Mouse (Mus musculus) embryo, embryonic 9.5 days (tissue): Measurements from ENCODE around the gene Cyp27b1.
A peak's percentile ranks its signal among the peaks of the same experiment; 100 is the strongest.

ENCODE experiments used
- DNase-seq: peaks from one replicate; pipeline ENCODE4 v3.0.0-alpha.2; 2017; ENCODE audit errors: extremely low spot score

Cyp27b1 gene

GRCm38 (mm10) chr10:127047954-127048353 is at the start of gene Cyp27b1:
Cyp27b1 (plus strand) TSS chr10:127048250.
- no peak for DNase-seq

- DNase-seq: no peak
Observed at GRCm38 (mm10) chr10:127000529-127000928, 47.5 kb upstream of the Cyp27b1 start, which contains the start of gene Avil. Avil (plus strand) TSS chr10:127000709.

GRCm38 (mm10) chr10:127001297-127001696 is 46.8 kb upstream of the Cyp27b1 start:
- no peak for DNase-seq

- no peak for DNase-seq
Observed at GRCm38 (mm10) chr10:127002056-127002455, 46.0 kb upstream of the Cyp27b1 start.

GRCm38 (mm10) chr10:127002765-127003164 is 45.3 kb upstream of the Cyp27b1 start:
- no peak for DNase-seq

- no peak for DNase-seq
Observed at GRCm38 (mm10) chr10:127003334-127003733, 44.7 kb upstream of the Cyp27b1 start.

GRCm38 (mm10) chr10:127003806-127004205 is 44.2 kb upstream of the Cyp27b1 start:
- no peak for DNase-seq

- DNase-seq: no peak
Observed at GRCm38 (mm10) chr10:127016488-127016887, 31.6 kb upstream of the Cyp27b1 start.

- no peak for DNase-seq
Observed at GRCm38 (mm10) chr10:127017071-127017470, 31.0 kb upstream of the Cyp27b1 start.

- DNase-seq: no peak
Observed at GRCm38 (mm10) chr10:127018422-127018821, 29.6 kb upstream of the Cyp27b1 start.

- peak; percentile 89 for DNase-seq
Observed at GRCm38 (mm10) chr10:127030336-127031296, 17.4 kb upstream of the Cyp27b1 start, which contains the start of gene Tsfm. Tsfm (minus strand) TSS chr10:127030840.

GRCm38 (mm10) chr10:127033301-127033741 is 14.7 kb upstream of the Cyp27b1 start:
- DNase-seq: no peak

- no peak for DNase-seq
Observed at GRCm38 (mm10) chr10:127036273-127036672, 11.8 kb upstream of the Cyp27b1 start.

- DNase-seq: no peak
Observed at GRCm38 (mm10) chr10:127037641-127038040, 10.4 kb upstream of the Cyp27b1 start.

GRCm38 (mm10) chr10:127040569-127041214 is 7.4 kb upstream of the Cyp27b1 start:
- no peak for DNase-seq

- DNase-seq: no peak
Observed at GRCm38 (mm10) chr10:127041274-127041766, 6.7 kb upstream of the Cyp27b1 start, which contains the start of the genes Mettl1 and Eef1akmt3. Mettl1 (plus strand) TSS chr10:127041414. Eef1akmt3 (minus strand) TSS chr10:127041513.

GRCm38 (mm10) chr10:127041774-127042338 is 6.2 kb upstream of the Cyp27b1 start:
- DNase-seq: peak; percentile 96

GRCm38 (mm10) chr10:127042468-127043115 is 5.5 kb upstream of the Cyp27b1 start:
- DNase-seq: no peak

- DNase-seq: no peak
Observed at GRCm38 (mm10) chr10:127043187-127043586, 4.9 kb upstream of the Cyp27b1 start.

GRCm38 (mm10) chr10:127048608-127049394 is 751 bp downstream of the Cyp27b1 start:
- DNase-seq: no peak
